Mouse (Mus musculus) forebrain, embryonic 13.5 days (tissue): Measurements from ENCODE around the gene Nme9. TPM values are rescaled to one million over a fixed set of nuclear protein-coding genes. Genes with fewer than 3 reads are reported as not detected.

Experiments used
- ATAC-seq: fragments of 200-750 bp; cut with Nextera tagmentation; 2 replicates; pipeline ENCODE4 v1.8.0; 2017
- H3K27ac ChIP-seq: fragments of 300-500 bp; sonication (generic); 2 replicates; pipeline ENCODE4 v1.5.1; 2015; ENCODE audit warnings: inconsistent platforms, mild to moderate bottlenecking, moderate library complexity
- H3K27me3 ChIP-seq: fragments of 300-500 bp; sonication (generic); 2 replicates; pipeline ENCODE4 v1.6.1; 2015; ENCODE audit warnings: mild to moderate bottlenecking, inconsistent platforms
- H3K36me3 ChIP-seq: fragments of 300-500 bp; sonication (generic); 2 replicates; pipeline ENCODE4 v1.6.1; 2015; ENCODE audit warnings: mild to moderate bottlenecking, inconsistent platforms; ENCODE audit not compliant: poor library complexity, severe bottlenecking
- H3K4me1 ChIP-seq: fragments of 300-500 bp; sonication (generic); 2 replicates; pipeline ENCODE4 v1.6.1; 2015; ENCODE audit warnings: inconsistent platforms
- H3K4me2 ChIP-seq: fragments of 300-500 bp; sonication (generic); 2 replicates; pipeline ENCODE4 v1.6.1; 2015; ENCODE audit warnings: inconsistent platforms, mild to moderate bottlenecking, moderate library complexity
- H3K4me3 ChIP-seq: fragments of 300-500 bp; sonication (generic); 2 replicates; pipeline ENCODE4 v1.5.1; 2015; ENCODE audit warnings: mild to moderate bottlenecking, inconsistent platforms
- H3K9ac ChIP-seq: fragments of 300-500 bp; sonication (generic); 2 replicates; pipeline ENCODE4 v1.6.1; 2015; ENCODE audit warnings: mild to moderate bottlenecking, inconsistent platforms
- H3K9me3 ChIP-seq: fragments of 300-500 bp; sonication (generic); replicated peaks from 2 replicates; pipeline ENCODE4 v1.6.1; 2016; ENCODE audit warnings: inconsistent platforms
- WGBS: fragments of 180-500 bp; shearing (Covaris S2); methylation state at CpG from one replicate; pipeline ENCODE4 v1.1.7; 2015; 5-methylcytosine and 5-hydroxymethylcytosine counted together
- polyA plus RNA-seq: library from polyadenylated mRNA; unstranded; fragments of >200 nt; fragmentation: Nextera tagmentation; extraction: Ambion mirVana; gene quantifications from 2 replicates; pipeline ENCODE4 v1.2.1, GENCODE M21; 2015

The Nme9 gene
- polyA plus RNA-seq: 0.56 and 0.72 TPM in 2 replicates

DNA sequence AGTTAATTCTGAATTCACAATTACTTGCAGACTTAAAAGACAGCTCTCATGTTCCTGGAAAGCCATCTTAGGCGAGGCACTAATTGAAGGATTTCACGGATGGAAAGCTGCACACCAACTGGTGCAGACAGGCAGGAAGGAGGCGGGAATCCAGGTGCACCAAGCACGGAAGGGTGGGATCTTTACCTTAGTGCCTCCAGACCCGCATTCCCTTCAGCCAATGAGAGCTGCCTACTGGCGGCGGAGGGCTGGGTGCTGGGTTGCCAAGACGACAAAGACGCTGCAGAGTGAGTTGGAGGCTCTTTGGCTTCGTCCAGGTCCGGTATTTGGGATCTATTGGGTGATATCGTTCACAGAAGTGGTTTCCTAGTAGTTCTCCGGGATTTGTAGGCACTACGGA is at the start of gene Nme9:
Gene Nme9, plus strand, starts transcription at position 315 of the 400 bp plus-strand sequence.
- H3K4me2 ChIP-seq: peak within 1 kb of the TSS; percentile 33
- H3K36me3 ChIP-seq: no peaks in the 10 kb centered on the region
- H3K9me3 ChIP-seq: no peaks in the 10 kb centered on the region
- H3K27ac ChIP-seq: no peak within 1 kb of the TSS
- no peak within 1 kb of the TSS for H3K9ac ChIP-seq
- 0 out of 2 replicates have a peak, but pooled peaks cover 10% of the 10 kb centered on the region for H3K4me1 ChIP-seq
- no peak for ATAC-seq
- no peak within 1 kb of the TSS for H3K4me3 ChIP-seq
- 8% methylated on average over 14 of the region's 14 CpGs for WGBS
- peaks cover 15% of the 10 kb centered on the region for H3K27me3 ChIP-seq

DNA sequence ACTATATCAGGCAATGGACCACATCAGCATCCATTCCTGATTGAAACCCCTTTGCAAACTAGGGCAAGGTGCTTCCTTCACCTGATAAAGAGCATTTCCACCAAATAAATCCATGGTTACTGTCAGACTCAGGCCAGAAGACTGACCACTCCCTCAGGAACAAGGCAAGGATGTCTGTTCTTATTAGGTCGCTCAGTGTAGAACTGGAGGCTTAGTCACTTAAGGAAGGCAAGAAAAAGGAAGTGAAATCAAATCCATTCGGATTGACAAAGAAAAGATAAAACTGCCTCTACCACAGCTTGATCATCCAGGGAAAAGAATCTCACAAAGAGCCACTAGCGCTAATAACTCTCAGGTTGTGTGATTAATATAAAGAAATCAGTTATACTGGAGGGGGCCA is 42.0 kb upstream of the Nme9 start:
- Histone ChIP-seq H3K4me1 (peaks cover 2% of the 10 kb centered on the region; the same call in 1 of the 2 replicates), H3K36me3 (no peaks in the 10 kb centered on the region), H3K4me2 (no peak overlapping the region), H3K9ac (no peak overlapping the region), H3K9me3 (no peaks in the 10 kb centered on the region), H3K27ac (no peak overlapping the region), H3K4me3 (no peak overlapping the region), H3K27me3 (no peaks in the 10 kb centered on the region)
- 84% methylated on average over 3 of the region's 3 CpGs for WGBS
- no peak for ATAC-seq

DNA sequence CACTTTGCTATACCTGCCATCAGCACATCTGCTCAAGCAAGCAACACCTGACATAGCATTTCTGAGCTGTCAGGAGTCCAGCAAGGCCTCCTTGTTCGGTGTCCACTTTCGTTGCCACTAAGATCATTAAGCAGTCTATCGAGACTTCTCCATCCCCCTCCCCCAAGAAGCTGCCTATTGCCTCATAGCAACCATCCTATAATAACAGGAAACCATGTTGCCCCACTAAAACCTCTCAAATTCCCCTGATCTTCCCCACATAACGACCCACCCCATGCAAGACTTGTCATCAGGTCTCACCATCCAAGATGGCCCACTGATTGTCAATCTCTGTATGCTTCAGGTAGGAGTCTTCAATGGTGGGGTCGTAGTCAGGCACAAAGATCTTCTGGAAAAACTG is 40.2 kb upstream of the Nme9 start:
- no peak for ATAC-seq
- H3K27me3 ChIP-seq: no peaks in the 10 kb centered on the region
- 90% methylated on average over 5 of the region's 5 CpGs for WGBS
- no peak overlapping the region for H3K4me3 ChIP-seq
- H3K4me1 ChIP-seq: peaks cover 13% of the 10 kb centered on the region
- no peak overlapping the region for H3K9ac ChIP-seq
- H3K4me2 ChIP-seq: no peak overlapping the region
- no peaks in the 10 kb centered on the region for H3K36me3 ChIP-seq
- no peaks in the 10 kb centered on the region for H3K9me3 ChIP-seq
- no peak overlapping the region for H3K27ac ChIP-seq

DNA sequence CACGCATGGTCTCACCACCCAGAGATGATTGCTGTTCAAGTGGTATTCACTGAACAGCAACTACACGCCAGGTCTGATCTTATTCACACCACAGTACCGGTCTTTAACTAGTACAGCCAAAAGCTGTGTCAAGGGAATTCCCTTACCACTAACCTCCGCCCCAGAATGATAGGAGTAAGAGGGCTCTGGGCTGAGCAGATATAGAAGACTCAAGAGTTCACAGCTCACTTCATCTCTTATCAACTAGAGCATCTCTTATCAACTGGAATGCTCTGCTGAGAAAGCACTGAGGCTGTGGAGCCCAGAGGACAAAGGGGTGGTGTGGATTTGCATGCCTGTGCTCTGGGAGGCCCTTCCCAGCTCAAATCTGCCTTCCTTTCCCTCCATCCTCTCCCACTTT is 39.5 kb upstream of the Nme9 start:
- Histone ChIP-seq H3K9ac (no peak overlapping the region), H3K27me3 (no peaks in the 10 kb centered on the region), H3K36me3 (no peaks in the 10 kb centered on the region), H3K27ac (no peak overlapping the region), H3K4me3 (no peak overlapping the region), H3K4me1 (peaks cover 18% of the 10 kb centered on the region), H3K4me2 (no peak overlapping the region), H3K9me3 (no peaks in the 10 kb centered on the region)
- no peak for ATAC-seq
- 94% methylated on average over 4 of the region's 4 CpGs for WGBS

DNA sequence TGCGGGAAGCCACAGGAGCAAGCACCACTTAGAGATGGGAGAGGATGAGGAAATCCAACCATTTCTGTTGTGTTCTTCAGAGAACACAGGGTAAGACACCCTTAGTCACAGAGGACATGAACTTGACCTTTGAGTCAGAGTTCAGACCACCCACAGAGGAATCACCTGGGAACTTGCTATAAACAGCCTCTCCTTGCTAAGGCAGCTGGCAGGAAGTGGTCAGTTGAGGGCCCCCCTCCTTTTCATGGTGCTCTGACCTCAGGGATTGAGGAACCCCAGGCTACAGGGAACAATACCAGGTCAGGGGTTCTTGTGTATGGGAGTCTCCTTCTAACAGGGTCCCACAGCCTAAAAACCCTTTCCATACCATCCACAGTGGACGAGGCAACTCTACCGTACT is 34.5 kb upstream of the Nme9 start:
- Histone ChIP-seq H3K9me3 (no peaks in the 10 kb centered on the region), H3K4me3 (no peak overlapping the region), H3K4me2 (no peak overlapping the region), H3K27ac (peak overlapping the region; percentile 69), H3K36me3 (no peaks in the 10 kb centered on the region), H3K4me1 (peaks cover 41% of the 10 kb centered on the region), H3K27me3 (no peaks in the 10 kb centered on the region), H3K9ac (no peak overlapping the region)
- 91% methylated on average over 3 of the region's 3 CpGs for WGBS
- ATAC-seq: no peak

DNA sequence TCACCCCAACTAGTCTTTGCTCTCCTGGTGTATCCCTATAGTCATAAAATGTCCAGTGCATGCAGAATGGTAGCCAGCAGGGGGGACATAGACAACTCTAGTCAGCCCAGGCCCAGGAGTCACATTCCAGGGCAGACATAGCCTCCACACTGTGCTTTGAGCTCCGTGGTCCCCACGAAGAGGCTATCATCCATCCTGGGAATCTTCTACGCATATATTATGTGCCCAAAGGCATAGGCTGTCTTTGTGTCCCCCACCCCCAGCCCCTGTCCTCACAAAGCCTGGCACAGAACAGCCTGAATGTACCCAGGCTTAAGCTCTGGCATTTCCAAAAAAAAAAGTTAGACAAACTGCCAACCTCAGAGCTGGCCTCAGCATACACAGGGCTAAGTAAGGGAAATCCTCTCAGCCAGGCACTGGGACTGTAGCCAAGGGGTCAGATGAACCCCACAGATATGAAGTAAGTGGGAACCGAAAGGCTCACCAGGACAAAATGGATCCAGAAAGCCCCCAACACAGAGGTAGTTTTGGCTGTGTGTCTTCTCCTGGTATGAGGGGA is 33.9 kb upstream of the Nme9 start:
- H3K9ac ChIP-seq: no peak overlapping the region
- no peaks in the 10 kb centered on the region for H3K27me3 ChIP-seq
- H3K9me3 ChIP-seq: no peaks in the 10 kb centered on the region
- peak overlapping the region; percentile 69 for H3K27ac ChIP-seq
- H3K36me3 ChIP-seq: no peaks in the 10 kb centered on the region
- peaks cover 41% of the 10 kb centered on the region for H3K4me1 ChIP-seq
- ATAC-seq: peak; percentile 58
- WGBS: 53% methylated on average over 4 of the region's 4 CpGs
- no peak overlapping the region for H3K4me2 ChIP-seq
- no peak overlapping the region for H3K4me3 ChIP-seq

DNA sequence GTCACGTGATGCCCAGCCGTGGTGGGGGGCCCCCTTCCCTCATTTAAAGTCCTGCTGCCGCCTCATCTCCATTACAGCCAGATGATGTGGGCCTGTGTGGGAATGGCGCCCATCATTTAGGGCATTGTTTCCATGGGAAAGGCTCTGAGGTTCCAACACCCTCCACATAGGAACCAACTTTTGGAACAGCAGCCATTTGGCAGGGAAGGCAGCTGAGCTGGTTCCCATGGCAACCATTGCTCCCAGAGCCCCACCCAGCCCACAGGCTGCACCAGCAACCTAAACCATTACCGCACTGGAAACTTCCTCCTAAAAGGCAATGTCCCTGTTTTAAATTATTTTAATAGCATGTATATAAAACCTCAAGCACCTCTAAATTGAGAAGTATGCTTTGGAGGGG is 32.9 kb upstream of the Nme9 start:
- peak overlapping the region; percentile 14; the same call in 1 of the 2 replicates for H3K4me2 ChIP-seq
- 52% methylated on average over 5 of the region's 5 CpGs for WGBS
- 0 out of 2 replicates have a peak, but pooled peaks cover under 1% of the 10 kb centered on the region for H3K36me3 ChIP-seq
- H3K4me1 ChIP-seq: peaks cover 49% of the 10 kb centered on the region
- no peak overlapping the region for H3K9ac ChIP-seq
- H3K27ac ChIP-seq: peak overlapping the region; percentile 69; the same call in 1 of the 2 replicates
- H3K4me3 ChIP-seq: no peak overlapping the region
- peak; percentile 57 for ATAC-seq
- H3K9me3 ChIP-seq: no peaks in the 10 kb centered on the region
- H3K27me3 ChIP-seq: no peaks in the 10 kb centered on the region

DNA sequence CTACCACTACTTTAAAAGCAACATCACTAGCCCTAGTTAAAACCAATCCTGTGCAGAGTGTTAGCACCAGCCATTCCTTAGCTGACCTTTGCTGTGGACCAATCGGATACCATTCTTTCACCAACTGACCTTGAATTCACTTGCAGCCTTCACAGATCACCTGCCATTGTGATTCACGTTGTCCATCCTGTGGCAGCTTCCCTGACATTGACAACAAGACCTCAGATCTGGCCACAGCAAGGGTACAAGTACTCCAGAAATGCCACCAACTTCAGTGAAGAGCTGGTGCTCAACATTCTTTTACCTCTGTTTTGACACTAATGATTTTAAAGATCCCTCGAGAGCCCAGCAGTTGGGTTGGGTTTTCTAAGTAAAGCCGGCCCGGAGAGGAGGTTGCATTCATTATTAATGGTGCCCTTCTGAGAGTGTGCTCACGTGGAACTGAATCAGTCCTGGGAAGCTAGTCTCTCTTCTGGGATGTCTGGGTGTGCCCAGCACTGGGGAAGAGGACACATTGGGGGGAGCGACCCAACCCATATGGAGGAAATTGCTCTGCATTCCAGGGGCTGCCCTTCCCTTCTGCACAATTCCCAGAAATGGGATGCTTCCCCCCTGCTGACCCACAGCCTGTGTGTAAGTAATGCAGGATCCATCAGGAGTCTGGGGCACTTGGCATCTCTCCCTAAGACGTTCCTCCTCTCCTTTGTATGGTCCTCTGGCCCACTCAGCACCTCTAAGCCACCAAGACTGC is 31.1 kb upstream of the Nme9 start:
- Histone ChIP-seq H3K9me3 (no peaks in the 10 kb centered on the region), H3K27me3 (no peaks in the 10 kb centered on the region), H3K36me3 (peaks cover 4% of the 10 kb centered on the region; the same call in 1 of the 2 replicates), H3K27ac (no peak overlapping the region), H3K4me2 (no peak overlapping the region), H3K4me1 (peaks cover 46% of the 10 kb centered on the region), H3K4me3 (no peak overlapping the region), H3K9ac (no peak overlapping the region)
- WGBS: 80% methylated on average over 8 of the region's 8 CpGs
- no peak for ATAC-seq

DNA sequence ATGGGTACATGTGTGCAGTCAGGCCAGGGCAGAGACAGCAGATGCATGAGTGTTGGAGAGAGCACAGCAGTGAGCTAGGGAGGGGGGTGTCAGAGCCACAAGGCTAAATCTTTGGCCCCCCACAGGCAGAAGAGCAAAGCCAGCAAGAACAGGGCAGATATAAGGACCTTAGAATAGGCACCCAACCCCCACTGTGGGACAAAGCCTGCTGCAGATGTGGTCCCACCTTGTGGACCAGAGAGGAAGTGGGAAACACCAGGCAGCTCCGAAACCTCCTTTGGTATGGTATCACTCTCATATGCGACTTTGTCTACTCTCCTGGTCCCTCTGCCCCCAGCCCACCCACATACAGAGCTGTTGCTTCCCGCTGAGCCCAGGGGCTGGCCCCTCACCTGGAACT is 29.4 kb upstream of the Nme9 start:
- H3K4me2 ChIP-seq: no peak overlapping the region
- H3K4me3 ChIP-seq: no peak overlapping the region
- no peak overlapping the region for H3K9ac ChIP-seq
- peaks cover 48% of the 10 kb centered on the region for H3K4me1 ChIP-seq
- H3K36me3 ChIP-seq: peaks cover 4% of the 10 kb centered on the region; the same call in 1 of the 2 replicates
- no peaks in the 10 kb centered on the region for H3K9me3 ChIP-seq
- no peak overlapping the region for H3K27ac ChIP-seq
- ATAC-seq: no peak
- 72% methylated on average over 3 of the region's 3 CpGs for whole genome bisulfite sequencing
- no peaks in the 10 kb centered on the region for H3K27me3 ChIP-seq

DNA sequence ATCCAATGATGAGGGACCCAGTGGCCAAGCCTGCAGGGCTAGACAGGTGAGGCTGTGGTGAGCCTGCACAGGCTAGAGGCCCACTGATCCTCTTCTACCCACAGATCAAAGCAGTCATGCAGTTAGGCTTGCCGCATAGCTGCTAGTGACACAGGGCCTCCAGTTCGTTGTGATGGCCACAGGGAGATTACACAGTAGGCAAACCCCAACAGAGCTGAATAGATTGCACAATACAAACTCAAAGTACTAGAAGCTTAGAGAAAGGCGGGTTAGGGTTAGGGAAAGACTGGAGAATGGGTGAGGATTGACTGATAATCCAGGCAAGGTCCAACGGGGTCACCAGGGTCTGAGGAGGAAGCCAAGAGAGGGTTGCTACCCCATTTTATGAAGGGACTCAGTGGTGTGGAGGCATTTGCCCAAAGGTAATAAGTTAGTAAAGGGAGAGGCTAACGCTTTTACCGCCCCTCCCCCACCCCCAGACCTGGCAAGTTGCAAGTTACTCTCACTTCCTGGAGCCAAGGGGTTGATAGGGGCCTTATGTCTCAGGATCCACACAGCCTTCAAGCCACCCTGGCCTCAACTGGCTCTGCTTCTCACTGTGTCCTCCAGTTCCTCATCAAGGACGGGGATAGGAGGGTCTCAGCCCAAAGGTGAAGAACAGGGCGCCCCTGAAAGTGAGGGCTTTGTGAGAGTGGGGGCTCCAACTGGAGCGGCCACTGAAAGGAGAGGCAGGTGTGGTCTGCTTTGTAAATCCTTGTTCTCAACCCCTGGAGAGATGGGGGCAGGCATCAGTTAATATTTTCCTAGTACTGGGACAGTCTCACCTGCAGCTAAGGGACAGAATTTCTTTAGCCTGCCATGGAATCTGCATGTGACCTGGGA is 27.3 kb upstream of the Nme9 start:
- H3K27me3 ChIP-seq: no peaks in the 10 kb centered on the region
- no peaks in the 10 kb centered on the region for H3K9me3 ChIP-seq
- no peak overlapping the region for H3K4me2 ChIP-seq
- H3K36me3 ChIP-seq: peaks cover 4% of the 10 kb centered on the region; the same call in 1 of the 2 replicates
- H3K4me1 ChIP-seq: peaks cover 28% of the 10 kb centered on the region
- no peak for ATAC-seq
- no peak overlapping the region for H3K27ac ChIP-seq
- no peak overlapping the region for H3K4me3 ChIP-seq
- no peak overlapping the region for H3K9ac ChIP-seq
- WGBS: 63% methylated on average over 9 of the region's 9 CpGs

DNA sequence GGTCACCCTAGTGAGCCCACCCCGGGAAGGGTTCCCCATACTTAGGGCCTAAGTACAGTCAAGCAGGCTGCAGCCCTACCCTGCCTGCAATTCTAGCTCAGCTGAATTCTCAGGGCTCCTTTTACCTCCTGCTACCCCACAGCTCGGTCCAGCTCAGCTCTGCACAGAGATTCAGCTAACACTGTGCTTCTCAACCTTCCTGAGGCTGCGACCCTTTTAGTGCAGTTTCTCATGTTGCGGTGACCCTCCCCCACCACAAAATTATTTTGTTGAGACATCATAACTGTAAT is 26.8 kb upstream of the Nme9 start:
- Histone ChIP-seq H3K27me3 (no peaks in the 10 kb centered on the region), H3K4me2 (no peak overlapping the region), H3K4me1 (peaks cover 26% of the 10 kb centered on the region), H3K9me3 (no peaks in the 10 kb centered on the region), H3K4me3 (no peak overlapping the region), H3K27ac (no peak overlapping the region), H3K9ac (no peak overlapping the region), H3K36me3 (peaks cover 4% of the 10 kb centered on the region; the same call in 1 of the 2 replicates)
- WGBS: 82% methylated on average over 4 of the region's 4 CpGs
- ATAC-seq: no peak

DNA sequence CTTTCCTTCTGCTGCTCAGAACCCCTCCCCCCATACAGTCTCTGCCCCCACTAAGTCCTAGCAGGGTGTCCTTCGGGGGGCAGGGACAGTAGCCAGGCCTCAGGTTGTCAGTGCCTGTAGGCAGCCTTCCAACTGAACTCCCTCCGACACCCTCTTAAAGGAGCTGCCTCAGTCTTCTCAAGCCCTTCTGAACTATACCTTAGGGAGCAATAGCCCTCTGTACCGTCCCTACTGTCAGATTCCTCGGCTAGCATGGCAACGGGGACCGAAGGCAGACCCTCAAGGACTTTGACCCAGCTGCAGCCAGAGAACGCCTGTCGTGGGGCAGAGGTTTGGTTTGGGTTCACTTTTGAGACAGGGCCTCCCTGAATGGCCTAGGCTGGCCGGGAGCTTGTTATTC is 26.0 kb upstream of the Nme9 start:
- Histone ChIP-seq H3K4me2 (no peak overlapping the region), H3K27me3 (no peaks in the 10 kb centered on the region), H3K9me3 (no peaks in the 10 kb centered on the region), H3K36me3 (peaks cover 4% of the 10 kb centered on the region; the same call in 1 of the 2 replicates), H3K4me1 (peaks cover 26% of the 10 kb centered on the region), H3K27ac (no peak overlapping the region), H3K4me3 (no peak overlapping the region), H3K9ac (no peak overlapping the region)
- 72% methylated on average over 9 of the region's 9 CpGs for WGBS
- ATAC-seq: no peak; the same call in 1 of the 2 replicates
